Mouse (Mus musculus) mouse trophoblast stem cell (cell line): ENCODE data around the gene Acbd4.

ENCODE experiments used
- in situ Hi-C, 2 experiments: fragments of 300-500 bp; cut with MseI, MboI; formaldehyde crosslinking; loops; 2 replicates in 1 of 2; 3 replicates in 1 of 2; pipeline ENCODE4 v1.15.1; 2025

The Acbd4 gene

DNA sequence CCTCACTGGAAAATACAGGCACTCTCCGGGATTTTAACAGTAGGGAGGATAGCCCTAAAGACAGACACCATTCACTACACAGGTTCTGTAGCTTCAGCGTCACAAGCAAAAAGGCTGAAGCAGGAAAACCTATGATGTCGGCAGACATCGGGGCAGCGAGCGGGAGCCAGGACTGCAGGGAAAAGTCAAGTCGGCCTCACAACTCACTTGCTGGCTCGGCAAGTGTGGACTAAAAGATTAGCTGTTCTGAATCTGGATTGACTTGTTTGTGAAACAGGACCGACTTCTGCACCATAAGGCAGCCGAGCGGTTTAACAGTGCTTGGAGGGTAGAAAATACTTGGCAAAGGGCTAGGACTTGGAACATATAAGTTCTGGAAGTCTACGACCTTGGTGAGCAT lies 11.5 kb downstream of the Acbd4 start:
- in situ Hi-C loops: no loop called here

DNA sequence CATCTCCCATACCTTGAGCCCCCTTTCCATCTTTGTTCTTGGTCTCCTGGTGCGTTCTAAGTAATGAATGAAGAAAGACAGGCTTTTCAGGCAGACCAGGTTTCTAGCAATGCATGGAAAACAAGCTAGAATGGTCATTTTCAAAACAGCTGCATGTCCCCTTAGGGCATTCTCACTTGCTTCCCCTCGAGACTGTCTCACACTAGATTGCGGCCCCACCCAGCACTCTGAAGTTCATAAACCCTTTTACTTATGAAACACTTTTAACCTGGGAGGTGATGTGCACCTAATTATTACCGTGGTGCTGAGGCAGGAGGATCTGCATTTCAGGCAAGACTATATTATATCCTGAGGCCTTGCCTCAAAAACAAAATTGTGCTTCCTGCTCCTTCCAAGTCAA lies 12.3 kb downstream of the Acbd4 start:
- in situ Hi-C loops: no loop called here

DNA sequence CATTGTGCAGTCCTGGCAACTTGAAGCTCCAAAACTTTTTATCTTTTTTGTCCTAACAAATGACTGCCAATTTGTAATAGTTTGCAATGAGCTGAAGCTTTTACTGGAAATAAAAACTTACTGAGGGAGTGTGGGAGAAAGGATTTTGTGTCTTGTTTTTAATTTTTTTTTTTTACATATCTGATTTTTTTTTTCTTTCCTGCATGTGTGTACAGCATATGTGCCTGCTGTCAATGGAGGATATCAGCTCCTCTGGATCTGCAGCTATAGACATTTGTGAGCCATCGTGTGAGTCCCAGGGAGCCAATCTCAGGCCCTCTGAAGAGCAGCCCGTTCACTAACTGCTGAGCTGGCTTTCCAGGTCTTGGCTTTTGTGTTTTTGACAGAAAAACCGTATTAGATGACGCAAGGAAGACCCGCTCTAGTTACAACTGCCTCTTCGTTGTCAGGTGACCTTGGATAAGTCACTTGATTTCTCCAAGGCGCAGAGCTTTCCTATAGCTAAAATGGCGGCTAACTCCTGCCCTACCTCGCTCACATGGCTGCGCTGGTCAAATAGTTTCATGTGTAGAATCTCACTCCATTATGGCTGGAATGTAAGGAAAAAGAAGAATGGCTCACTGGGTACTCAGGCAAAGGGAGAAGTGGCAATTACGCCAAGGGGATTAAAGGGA lies 12.9 kb downstream of the Acbd4 start:
- in situ Hi-C loops: no loop called here

DNA sequence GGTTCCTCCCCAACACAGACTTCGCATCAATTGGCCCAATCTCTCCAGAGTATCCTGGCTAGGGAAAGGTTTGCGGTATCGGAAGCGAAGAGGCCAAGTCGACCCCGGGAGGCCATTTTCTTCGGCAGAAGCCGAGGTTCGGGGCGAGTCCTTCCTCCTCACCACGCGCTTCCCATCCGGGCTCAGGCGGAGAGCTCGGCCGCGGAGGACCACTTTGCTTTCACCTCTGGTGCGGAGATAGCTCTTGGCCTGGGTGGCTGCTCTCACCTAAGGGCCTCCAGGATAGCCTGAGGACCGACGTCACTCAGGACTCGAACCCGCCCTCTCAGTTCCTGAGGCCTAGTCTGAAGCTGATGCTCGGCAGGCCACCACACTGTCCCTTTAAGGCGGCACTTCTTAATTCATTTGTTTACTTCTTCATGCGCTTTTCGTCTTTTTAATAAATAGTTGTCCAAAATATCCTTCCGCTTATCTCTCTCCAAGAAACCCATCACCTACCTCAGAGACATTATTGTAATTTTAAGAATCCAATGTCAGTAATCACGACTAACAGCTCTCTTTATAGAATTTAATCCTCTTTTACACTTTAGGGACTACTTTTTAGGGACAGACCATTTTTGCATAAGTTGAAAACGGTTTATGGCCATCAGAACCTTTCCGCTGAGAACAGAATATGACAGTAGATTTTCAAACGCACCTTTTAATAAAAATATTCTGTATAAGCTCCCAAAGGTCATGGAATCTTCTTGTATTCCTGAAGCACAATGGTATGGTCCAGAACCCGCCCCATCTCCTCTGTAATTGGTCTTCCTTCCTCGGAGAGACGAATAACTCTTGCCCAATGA lies 13.9 kb downstream of the Acbd4 start:
- in situ Hi-C loops: no loop called here

DNA sequence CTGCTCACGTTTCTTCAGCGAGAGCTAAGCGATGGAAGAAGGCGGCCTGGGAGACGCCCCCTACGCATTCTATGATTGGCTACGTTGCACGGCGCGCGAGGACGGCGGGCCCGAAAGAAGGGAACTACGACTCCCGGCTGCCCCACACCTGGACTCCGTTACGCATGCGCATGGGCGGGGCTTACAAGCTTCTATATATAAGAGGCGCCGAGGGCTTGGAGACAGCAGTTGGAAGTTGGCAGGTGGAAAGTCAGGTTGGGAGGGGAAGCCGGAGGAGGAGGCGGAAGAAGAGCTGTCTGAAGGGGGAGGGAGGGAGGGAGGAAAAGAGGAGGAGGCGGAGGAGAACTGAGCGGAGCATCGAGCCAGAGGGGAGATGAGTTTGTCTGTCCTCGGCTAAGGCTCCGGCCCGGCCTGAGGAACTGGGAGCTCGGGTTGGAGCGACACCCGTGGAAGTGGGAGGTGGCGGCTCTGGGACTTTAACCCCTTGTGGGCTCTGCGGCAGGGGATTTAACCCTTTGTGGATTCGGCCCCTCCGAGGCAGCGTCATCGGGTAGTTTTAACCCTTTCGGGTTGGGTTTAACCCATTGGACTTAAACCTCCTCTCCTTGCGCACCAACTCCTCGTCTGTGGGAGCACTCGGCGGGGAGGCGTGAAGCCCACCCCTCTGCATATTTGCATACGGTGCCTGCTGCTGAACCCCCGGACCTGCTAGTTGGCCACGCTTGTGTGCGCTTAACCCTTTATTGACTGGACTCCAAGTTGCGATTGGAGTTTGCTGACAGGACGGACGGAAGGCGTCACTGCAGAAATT lies 14.7 kb downstream of the Acbd4 start, which contains the start of gene Hexim1:
TSS of gene Hexim1 (plus strand) at position 224 of the 811 bp plus-strand sequence.
- in situ Hi-C loops: no loop called here

DNA sequence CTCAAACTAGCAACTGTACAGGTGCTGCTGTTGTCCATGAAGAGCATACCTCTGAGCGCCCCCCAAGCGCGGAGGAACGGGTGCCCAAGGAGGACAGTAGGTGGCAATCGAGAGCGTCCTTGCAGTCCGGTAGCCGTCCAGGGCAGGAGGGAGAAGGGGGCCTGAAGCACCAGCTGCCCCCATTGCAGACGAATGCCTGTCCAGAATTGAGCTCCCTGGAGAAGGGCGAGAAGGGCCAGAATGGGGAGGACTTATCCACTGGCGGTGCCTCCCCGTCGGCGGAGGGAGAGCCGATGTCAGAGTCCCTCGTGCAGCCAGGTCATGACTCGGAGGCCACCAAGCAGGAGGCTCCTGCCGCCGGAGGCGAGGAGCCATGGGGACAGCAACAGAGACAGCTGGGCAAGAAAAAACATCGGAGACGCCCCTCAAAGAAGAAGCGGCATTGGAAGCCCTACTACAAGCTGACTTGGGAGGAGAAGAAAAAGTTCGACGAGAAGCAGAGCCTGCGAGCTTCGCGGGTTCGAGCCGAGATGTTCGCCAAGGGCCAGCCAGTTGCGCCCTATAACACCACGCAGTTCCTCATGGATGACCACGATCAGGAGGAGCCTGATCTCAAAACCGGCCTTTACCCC lies 15.6 kb downstream of the Acbd4 start:
- in situ Hi-C loops: no loop called here

DNA sequence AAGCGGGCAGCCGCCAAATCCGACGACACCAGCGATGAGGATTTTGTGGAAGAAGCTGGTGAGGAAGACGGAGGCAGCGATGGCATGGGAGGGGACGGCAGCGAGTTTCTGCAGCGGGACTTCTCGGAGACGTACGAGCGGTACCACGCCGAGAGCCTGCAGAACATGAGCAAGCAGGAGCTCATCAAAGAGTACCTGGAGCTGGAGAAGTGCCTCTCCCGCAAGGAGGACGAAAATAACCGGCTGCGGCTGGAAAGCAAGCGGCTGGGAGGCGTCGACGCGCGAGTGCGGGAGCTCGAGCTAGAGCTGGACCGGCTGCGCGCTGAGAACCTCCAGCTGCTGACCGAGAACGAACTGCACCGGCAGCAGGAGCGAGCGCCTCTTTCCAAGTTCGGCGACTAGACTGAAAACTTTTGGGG lies 16.1 kb downstream of the Acbd4 start:
- in situ Hi-C loops: no loop called here

DNA sequence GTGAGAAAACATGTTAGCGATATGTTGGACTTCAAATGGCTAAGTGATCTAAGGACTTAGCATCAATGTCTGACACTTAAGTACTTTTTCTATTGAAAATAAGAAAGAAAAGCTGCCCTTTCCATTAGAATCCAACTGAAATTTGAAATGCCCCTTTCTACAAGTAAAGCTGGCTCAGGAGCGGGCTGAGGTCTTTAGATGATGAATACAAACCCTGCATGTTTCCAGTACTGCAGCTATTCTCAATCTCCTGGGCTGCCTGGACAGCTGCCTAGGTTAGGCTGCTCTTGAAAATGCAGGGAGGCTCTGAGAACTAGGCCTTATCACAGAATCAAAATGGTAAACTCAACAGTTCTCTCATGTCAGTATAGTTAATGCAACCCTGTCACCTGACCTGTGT lies 17.4 kb downstream of the Acbd4 start:
- in situ Hi-C loops: no loop called here

DNA sequence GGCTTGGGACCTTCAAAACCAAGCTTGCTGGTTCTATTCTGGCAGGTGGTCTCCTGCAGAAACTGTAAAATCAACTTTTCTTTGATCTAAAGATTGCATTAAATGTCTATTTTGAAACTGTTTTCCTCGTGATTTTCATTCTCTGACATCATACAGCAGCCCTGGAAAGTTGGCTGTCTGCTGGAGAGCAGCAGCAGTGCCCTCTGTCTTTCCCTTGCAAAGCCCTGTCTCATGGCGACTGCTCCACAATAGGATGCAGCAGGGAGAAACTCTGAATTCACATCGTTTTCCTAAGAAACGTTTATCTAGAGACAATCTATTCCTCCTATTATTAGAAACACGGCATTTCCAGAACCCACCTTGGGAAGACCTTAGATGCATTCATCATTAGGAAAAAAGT lies 18.1 kb downstream of the Acbd4 start:
- in situ Hi-C loops: no loop called here

DNA sequence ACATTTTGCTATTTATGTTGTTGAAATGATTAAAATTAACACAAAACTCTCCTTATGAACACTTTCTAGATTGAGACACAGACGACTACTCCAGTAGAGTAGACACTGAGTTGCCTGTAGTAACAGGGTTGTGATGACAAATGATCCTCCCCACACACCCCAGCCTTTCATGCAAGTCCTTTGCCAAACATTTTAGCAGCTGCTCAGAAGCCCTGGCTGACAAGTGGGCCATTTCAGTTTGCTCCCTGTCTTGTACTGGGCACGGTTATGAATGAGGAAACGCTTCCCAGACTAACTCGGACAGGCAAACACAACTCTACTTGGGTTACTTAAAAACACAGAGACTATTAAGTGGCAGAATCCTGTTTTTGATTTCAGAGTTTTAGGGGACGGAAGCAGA lies 18.8 kb downstream of the Acbd4 start:
- in situ Hi-C loops: no loop called here

DNA sequence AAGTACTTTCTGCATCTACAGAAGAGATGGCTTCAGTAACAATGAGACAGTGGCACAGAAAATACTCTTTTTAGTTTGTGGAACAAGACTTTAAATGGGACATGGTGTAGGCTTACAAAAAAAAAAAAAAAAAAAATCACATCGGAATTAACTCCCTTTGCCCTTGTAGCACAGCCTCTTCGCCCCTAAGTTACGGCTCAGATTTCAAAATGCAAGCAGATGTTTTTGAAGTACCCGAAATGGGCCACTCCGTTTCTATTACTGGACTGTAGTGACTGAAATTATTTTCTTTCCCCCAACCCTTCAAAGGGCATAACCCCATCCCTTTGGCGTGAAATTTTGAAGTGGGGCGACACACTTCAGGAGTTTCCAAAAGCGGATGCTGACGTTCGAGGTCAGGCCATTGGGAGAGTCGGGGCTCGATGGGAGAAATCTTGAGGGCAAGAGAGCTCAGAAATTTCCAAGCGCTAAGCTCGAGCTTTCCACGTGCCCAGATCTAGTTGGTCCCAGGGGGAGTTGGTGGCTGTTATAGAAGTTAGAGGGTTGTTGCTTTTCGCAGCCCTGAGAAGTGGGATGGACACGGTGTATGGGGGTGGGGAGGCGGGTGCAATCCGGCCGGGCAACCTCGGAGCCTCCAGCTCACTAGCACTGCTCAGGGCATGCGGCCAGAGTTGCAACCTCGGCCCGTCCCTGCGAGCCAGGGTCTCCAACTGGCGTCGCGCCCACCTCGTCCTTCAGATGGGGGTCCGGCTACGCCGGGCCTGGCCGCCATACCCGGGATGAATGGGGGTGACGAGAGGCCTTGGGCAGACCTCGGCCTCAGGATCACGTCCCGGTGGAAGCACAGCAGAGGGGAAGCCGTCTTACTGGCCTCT lies 30.5 kb downstream of the Acbd4 start, which contains the start of gene Hexim2:
TSS of gene Hexim2 (plus strand) at position 729 of the 875 bp plus-strand sequence.
- in situ Hi-C loops: no loop called here

DNA sequence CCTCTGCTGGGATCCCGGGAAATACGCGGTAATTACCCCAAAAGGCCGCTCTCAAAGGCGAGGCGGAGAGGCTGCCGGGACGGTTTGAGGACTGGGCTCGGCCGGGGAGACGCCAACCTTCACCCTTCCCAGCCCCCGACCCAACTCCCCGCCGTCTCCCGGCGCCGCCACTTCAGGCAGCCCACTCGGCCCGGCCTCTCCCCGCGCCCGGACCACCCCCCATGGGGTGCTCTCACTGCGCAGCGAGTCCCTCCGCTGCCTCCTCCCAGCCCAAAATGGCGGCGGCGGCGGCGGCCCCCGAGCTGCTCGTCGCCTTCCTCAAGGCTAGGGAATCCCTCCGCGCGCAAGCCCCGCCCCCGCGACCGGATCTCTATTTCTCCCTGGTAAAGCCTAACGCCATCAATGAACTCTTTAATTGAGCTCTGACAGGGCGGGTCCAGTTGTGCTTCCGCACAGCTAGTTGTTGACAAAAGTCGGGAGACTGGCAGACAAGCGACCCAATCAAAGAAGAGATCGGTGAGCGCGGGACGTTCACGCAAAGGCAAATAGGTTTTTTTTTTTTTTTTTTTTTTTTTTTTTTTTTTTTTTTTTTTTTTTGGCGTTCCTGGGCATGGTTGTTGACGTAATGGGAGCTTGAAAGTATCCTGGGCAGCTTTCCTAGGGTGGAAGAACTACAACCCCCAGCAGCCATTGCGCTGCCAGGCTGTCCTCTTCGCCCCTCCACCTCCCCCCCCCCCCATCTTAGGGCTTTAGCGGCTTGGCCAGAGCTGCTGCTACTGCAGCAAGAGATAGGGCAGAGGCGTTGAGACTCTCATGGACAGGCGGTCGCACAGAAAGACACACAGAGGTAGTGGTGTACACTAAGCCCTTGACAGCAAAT lies 31.3 kb downstream of the Acbd4 start:
- in situ Hi-C loops: no loop called here

DNA sequence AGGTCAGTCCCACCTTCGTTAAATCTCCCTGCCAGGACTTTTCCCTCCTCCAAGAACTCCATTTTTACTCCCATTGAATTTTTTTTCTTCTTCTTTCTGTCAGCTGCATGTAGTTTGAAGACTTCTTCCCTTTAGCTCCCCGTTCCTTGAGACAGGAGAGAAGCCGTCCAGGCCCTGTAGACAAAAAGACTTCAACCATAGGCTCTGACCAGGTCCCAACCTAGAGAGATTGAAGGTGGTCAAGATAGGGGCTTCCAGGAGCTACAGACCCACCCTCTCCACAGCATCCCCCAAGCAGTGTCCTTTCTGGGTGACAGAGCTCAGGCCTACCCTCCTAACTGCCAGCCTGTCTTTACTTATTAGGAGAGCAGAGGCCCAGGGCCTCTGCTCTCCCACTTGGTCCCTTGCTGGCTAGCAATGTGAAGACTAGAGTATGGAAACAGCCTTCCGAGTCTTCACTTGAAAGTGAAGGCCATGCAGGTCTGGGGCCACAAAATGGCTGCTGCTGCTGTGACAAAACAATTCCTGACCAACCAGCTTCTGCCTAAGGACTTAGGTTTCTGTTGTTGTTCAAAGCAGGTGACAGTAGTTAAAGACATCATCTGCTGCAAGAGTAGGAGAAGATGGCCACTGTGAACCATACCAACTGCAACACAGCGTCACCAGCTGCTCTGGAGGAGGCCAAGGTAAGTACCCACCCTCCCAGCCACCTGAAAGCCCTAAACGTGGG lies 32.1 kb downstream of the Acbd4 start:
- in situ Hi-C loops: no loop called here

DNA sequence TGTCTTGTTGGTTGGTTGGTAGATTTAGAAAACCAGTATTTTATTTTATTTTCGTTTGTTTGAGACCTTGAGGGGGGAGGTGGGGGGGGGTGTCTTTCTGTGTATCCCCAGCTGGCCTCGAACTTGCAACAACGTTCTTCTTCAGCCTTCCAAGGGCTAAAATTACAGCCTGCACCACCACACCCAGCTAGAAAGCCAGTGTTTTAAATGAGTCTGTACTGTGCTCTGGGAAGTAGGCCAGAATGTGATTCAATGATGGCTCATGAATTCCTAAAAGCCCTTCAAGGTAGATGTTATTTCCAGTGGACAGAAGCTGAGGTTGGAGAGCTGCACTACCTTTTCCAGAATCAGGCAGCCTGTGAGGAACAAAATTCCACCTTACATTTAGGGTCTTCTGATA lies 32.7 kb downstream of the Acbd4 start:
- in situ Hi-C loops: no loop called here

DNA sequence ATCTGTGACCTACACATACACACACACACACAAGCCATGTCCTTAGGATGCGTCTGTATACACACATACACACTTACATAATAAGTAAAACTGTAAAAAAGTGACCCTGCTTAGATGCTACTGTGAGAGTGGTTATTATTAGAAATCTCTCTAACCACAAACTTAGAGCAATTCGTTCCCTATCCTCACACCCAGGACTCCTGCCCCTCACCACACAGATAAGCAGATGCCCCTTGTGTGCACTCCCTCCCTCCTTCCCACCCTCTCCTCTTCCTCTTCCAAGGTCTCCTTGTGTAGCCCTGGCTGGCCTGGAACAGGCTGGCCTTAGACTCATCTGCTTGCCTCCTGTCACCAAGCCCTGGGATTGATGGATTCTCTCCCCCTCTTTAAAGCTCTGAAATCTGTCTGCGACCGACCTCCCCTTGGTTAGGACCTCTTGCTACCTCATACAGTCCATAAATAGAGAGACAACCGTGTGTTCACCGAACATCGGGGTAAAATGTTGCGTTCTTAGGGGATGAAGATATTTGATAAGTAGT lies 34.6 kb downstream of the Acbd4 start:
- in situ Hi-C loops: no loop called here

DNA sequence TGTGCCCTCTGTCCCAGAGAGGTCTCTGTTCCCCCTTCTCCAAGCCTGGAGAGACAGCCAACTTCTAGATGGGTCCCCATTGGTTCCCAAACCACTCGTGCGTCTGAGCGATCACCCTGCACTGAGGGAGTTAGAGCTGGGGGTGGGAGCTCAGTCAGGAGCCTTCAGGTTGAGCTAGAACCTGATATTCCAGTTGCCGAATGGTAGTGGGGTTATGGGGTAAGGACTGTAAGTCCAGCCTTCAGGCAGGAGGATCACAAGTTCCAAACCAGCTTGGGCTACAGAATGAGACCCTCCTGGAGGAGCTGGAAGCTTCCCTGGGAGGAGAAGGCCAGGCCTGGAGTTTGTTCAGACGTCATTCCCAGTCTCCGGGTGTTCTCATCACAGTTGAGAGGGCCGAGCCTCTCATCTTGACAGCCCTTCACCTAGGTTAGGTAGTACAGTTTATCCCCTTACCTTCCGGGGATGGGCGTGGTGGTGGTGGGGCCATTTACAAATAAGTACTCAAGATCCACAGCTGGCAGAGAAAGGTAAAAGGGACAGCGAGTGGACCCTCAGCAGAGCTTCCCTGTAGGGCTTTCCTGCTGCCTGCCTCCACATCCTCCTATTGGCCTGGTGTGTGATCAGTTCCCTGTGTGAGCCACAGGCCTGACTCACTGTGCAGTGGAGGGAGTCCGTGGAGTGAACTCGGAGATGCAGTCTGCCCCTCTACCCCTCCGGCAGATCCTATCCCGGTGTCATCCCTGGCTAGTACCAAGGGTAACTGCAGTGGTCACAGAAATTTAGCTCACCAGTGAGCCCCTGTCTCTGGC lies 38.7 kb downstream of the Acbd4 start:
- in situ Hi-C loops: no loop called here

DNA sequence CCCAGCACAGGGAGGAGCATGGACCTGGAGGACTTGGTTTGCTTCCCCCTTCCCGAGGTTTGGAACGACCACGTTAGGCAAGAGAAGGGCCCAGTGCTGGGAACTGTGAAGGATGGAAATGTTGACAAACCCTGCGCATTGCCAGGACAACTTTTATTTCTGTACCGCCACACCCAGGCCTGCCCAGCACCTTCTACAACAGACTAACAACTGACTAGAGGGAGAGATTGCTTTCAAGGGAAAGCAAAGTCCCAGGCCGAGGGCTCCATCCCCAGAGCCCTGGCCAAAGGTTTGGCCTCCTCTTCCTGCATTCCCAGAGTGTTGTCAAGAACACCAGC lies 39.2 kb downstream of the Acbd4 start:
- in situ Hi-C loops: no loop called here
